Mouse (Mus musculus): ENCODE measurements around the gene Gm10837.

The Gm10837 gene

GRCm38 (mm10) chr14:122479461-122480109, 10.8 kb upstream of the Gm10837 start:
- DNase-seq (ENCODE audit: low spot score in 2 of 2) = no peak

- DNase-seq (ENCODE audit: low spot score in 2 of 2) = no peak
Measured at GRCm38 (mm10) chr14:122480355-122480754, 10.0 kb upstream of the Gm10837 start.

GRCm38 (mm10) chr14:122481181-122481580, 9.2 kb upstream of the Gm10837 start:
- DNase-seq (ENCODE audit: low spot score in 2 of 2) = no peak

- DNase-seq (ENCODE audit: low spot score in 2 of 2) = no peak
Measured at GRCm38 (mm10) chr14:122482081-122483023, 8.0 kb upstream of the Gm10837 start.

GRCm38 (mm10) chr14:122483024-122483385, 7.4 kb upstream of the Gm10837 start:
- no peak for DNase-seq (ENCODE audit: low spot score in 2 of 2)

GRCm38 (mm10) chr14:122483556-122484421, 6.6 kb upstream of the Gm10837 start:
- no peak for DNase-seq (ENCODE audit: low spot score in 2 of 2)

- no peak for DNase-seq (ENCODE audit: low spot score in 2 of 2)
Measured at GRCm38 (mm10) chr14:122484458-122484843, 5.9 kb upstream of the Gm10837 start.

GRCm38 (mm10) chr14:122484844-122485551, 5.4 kb upstream of the Gm10837 start:
- no peak for DNase-seq (ENCODE audit: low spot score in 2 of 2)

GRCm38 (mm10) chr14:122485635-122486181, 4.7 kb upstream of the Gm10837 start:
- no peak for DNase-seq (ENCODE audit: low spot score in 2 of 2)

GRCm38 (mm10) chr14:122486611-122487010, 3.8 kb upstream of the Gm10837 start:
- no peak for DNase-seq (ENCODE audit: low spot score in 2 of 2)

GRCm38 (mm10) chr14:122487366-122487765, 3.0 kb upstream of the Gm10837 start:
- DNase-seq (ENCODE audit: low spot score in 2 of 2) = no peak

- no peak for DNase-seq (ENCODE audit: low spot score in 2 of 2)
Measured at GRCm38 (mm10) chr14:122489041-122489440, 1.3 kb upstream of the Gm10837 start.

- no peak for DNase-seq (ENCODE audit: low spot score in 2 of 2)
Measured at GRCm38 (mm10) chr14:122489686-122490414, 536 bp upstream of the Gm10837 start.

GRCm38 (mm10) chr14:122491521-122491920, 1.1 kb downstream of the Gm10837 start:
- DNase-seq (ENCODE audit: low spot score in 2 of 2) = no peak

- no peak for DNase-seq (ENCODE audit: low spot score in 2 of 2)
Measured at GRCm38 (mm10) chr14:122492015-122492414, 1.6 kb downstream of the Gm10837 start.

- no peak for DNase-seq (ENCODE audit: low spot score in 2 of 2)
Measured at GRCm38 (mm10) chr14:122509058-122509457, 18.7 kb downstream of the Gm10837 start.

GRCm38 (mm10) chr14:122511519-122511918, 21.1 kb downstream of the Gm10837 start:
- no peak for DNase-seq (ENCODE audit: low spot score in 2 of 2)

GRCm38 (mm10) chr14:122513511-122514036, 23.2 kb downstream of the Gm10837 start:
- no peak for DNase-seq (ENCODE audit: low spot score in 2 of 2)

- no peak for DNase-seq (ENCODE audit: low spot score in 2 of 2)
Measured at GRCm38 (mm10) chr14:122528475-122528874, 38.1 kb downstream of the Gm10837 start.

Data from urinary bladder, postnatal 36 days (tissue).